24 mouse cellular contexts compared by ENCODE assay signal in genomic region chr15:27676211-27676610, GRCm38 (mm10). TPM values are rescaled to one million over a fixed set of nuclear protein-coding genes. Genes with fewer than 3 reads are reported as not detected.
A peak's percentile ranks its signal among the peaks of the same experiment; 100 is the strongest.
DNase-seq lines count a peak whose midpoint lies in the region; ATAC-seq and TF ChIP-seq lines count a peak whose summit lies in the region.
"Had no signal": no experiment of that assay in that cellular context is flagged by ENCODE, and none has a peak within 500 bp of the region (broad histone marks: within the 10 kb centered on the region; RNA-seq: fewer than 3 reads in every experiment).

No protein-coding gene starts in this region.

- DNase-seq in embryonic facial prominence, embryonic 10.5 days (ENCODE audit: low spot score) = no peak
- no peak for DNase-seq in hindbrain, embryonic 11.5 days (ENCODE audit: low spot score)
- no peak for DNase-seq in midbrain, postnatal 0 days (ENCODE audit: low spot score)
- DNase-seq: adrenal gland, postnatal 36 days; cerebellum, adult 11-12 months; cerebellum, postnatal 10 days; heart, postnatal 10 days; kidney, postnatal 36 days; lung, adult 2 months; right cerebral cortex, adult 18-20 months; right cerebral cortex, postnatal 4 days; thymus, adult 18-20 months had no signal

- no peak for ATAC-seq in embryonic facial prominence, embryonic 13.5 days (ENCODE audit: insufficient number of reproducible peaks, insufficient read depth, low FRiP score, low TSS enrichment, low read depth)
- no peak for ATAC-seq in hindbrain, embryonic 13.5 days (ENCODE audit: low FRiP score)
- ATAC-seq in hindbrain, embryonic 11.5 days (ENCODE audit: low FRiP score) = no peak
- ATAC-seq in midbrain, embryonic 13.5 days = no peak
- no peak for ATAC-seq in midbrain, postnatal 0 days (ENCODE audit: low FRiP score)
- ATAC-seq in erythroblast, adult 5-6 weeks (replicated peaks; ENCODE audit: low FRiP score, poor library complexity, severe bottlenecking) = no peak
- ATAC-seq: intestine, postnatal 0 days; liver, embryonic 12.5 days had no signal

- H3K4me2 ChIP-seq in embryonic facial prominence, embryonic 13.5 days = no peak overlapping the region
- no peak overlapping the region for H3K4me2 ChIP-seq in hindbrain, embryonic 13.5 days
- H3K4me2 ChIP-seq in hindbrain, embryonic 11.5 days (replicated peaks; ENCODE audit: low read depth, low read length) = no peak overlapping the region
- no peak overlapping the region for H3K4me2 ChIP-seq in midbrain, embryonic 13.5 days (replicated peaks)
- H3K4me2 ChIP-seq in midbrain, postnatal 0 days (ENCODE audit: low read depth, low read length, poor library complexity, severe bottlenecking) = no peak overlapping the region
- H3K4me2 ChIP-seq: heart, embryonic 12.5 days; limb, embryonic 13.5 days; liver, embryonic 12.5 days; neural tube, embryonic 13.5 days had no signal

- H3K79me2 ChIP-seq in macrophage (ENCODE audit: inconsistent target) = peaks cover 100% of the 10 kb centered on the region

- H3K36me3 ChIP-seq in embryonic facial prominence, embryonic 13.5 days = no peaks in the 10 kb centered on the region
- no peaks in the 10 kb centered on the region for H3K36me3 ChIP-seq in embryonic facial prominence, embryonic 10.5 days (replicated peaks)
- H3K36me3 ChIP-seq in hindbrain, embryonic 13.5 days = no peaks in the 10 kb centered on the region
- no peaks in the 10 kb centered on the region for H3K36me3 ChIP-seq in hindbrain, embryonic 11.5 days (ENCODE audit: control insufficient read depth, insufficient read depth, low read length)
- no peaks in the 10 kb centered on the region for H3K36me3 ChIP-seq in midbrain, embryonic 13.5 days
- no peaks in the 10 kb centered on the region for H3K36me3 ChIP-seq in midbrain, postnatal 0 days (ENCODE audit: insufficient read depth, low read length)
- no peaks in the 10 kb centered on the region; the same call in 1 of the 2 replicates for H3K36me3 ChIP-seq in macrophage (ENCODE audit: inconsistent target)
- H3K36me3 ChIP-seq: heart, embryonic 12.5 days; hindbrain, embryonic 10.5 days; limb, embryonic 13.5 days; liver, embryonic 12.5 days; neural tube, embryonic 13.5 days had no signal

- 0 out of 2 replicates have a peak overlapping the region, but pooled peaks have one; percentile 11 for H3K9ac ChIP-seq in embryonic facial prominence, embryonic 13.5 days
- H3K9ac ChIP-seq in hindbrain, embryonic 13.5 days = no peak overlapping the region
- H3K9ac ChIP-seq in hindbrain, embryonic 11.5 days (ENCODE audit: low read depth, low read length) = no peak overlapping the region
- H3K9ac ChIP-seq in midbrain, embryonic 13.5 days (replicated peaks) = 0 out of 2 replicates have a peak overlapping the region, but pooled peaks have one; percentile 32
- no peak overlapping the region for H3K9ac ChIP-seq in midbrain, postnatal 0 days (replicated peaks; ENCODE audit: low read length, poor library complexity, severe bottlenecking)
- H3K9ac ChIP-seq: heart, embryonic 12.5 days; limb, embryonic 13.5 days; liver, embryonic 12.5 days; neural tube, embryonic 13.5 days had no signal

- H3K27ac ChIP-seq in embryonic facial prominence, embryonic 13.5 days = no peak overlapping the region
- no peak overlapping the region for H3K27ac ChIP-seq in embryonic facial prominence, embryonic 10.5 days (replicated peaks)
- 0 out of 2 replicates have a peak overlapping the region, but pooled peaks have one; percentile 20 for H3K27ac ChIP-seq in hindbrain, embryonic 13.5 days
- no peak overlapping the region for H3K27ac ChIP-seq in hindbrain, embryonic 11.5 days (ENCODE audit: low read depth, low read length)
- H3K27ac ChIP-seq in midbrain, embryonic 13.5 days = no peak overlapping the region
- no peak overlapping the region for H3K27ac ChIP-seq in midbrain, postnatal 0 days (ENCODE audit: low read depth, low read length)
- peak overlapping the region; percentile 57 for H3K27ac ChIP-seq in macrophage
- H3K27ac ChIP-seq: hindbrain, embryonic 10.5 days; limb, embryonic 13.5 days; liver, embryonic 12.5 days; neural tube, embryonic 13.5 days had no signal

- no peak overlapping the region for H3K4me3 ChIP-seq in embryonic facial prominence, embryonic 13.5 days
- no peak overlapping the region for H3K4me3 ChIP-seq in embryonic facial prominence, embryonic 10.5 days
- H3K4me3 ChIP-seq in hindbrain, embryonic 13.5 days = no peak overlapping the region
- H3K4me3 ChIP-seq in hindbrain, embryonic 11.5 days (ENCODE audit: low read depth, low read length) = no peak overlapping the region
- no peak overlapping the region for H3K4me3 ChIP-seq in midbrain, embryonic 13.5 days (replicated peaks)
- H3K4me3 ChIP-seq in midbrain, postnatal 0 days (ENCODE audit: low read depth, low read length) = no peak overlapping the region
- no peak overlapping the region for H3K4me3 ChIP-seq in macrophage (ENCODE audit: inconsistent target)
- H3K4me3 ChIP-seq: erythroblast, embryonic 14.5 days; heart, embryonic 12.5 days; hindbrain, embryonic 10.5 days; limb, embryonic 13.5 days; liver, embryonic 12.5 days; neural tube, embryonic 13.5 days had no signal

- H3K27me3 ChIP-seq in embryonic facial prominence, embryonic 13.5 days = no peaks in the 10 kb centered on the region
- H3K27me3 ChIP-seq in embryonic facial prominence, embryonic 10.5 days (replicated peaks; ENCODE audit: low read depth, poor library complexity, severe bottlenecking) = peaks cover 26% of the 10 kb centered on the region
- peaks cover 6% of the 10 kb centered on the region; the same call in 1 of the 2 replicates for H3K27me3 ChIP-seq in hindbrain, embryonic 13.5 days
- H3K27me3 ChIP-seq in hindbrain, embryonic 11.5 days (ENCODE audit: control insufficient read depth, insufficient read depth, low read length) = no peaks in the 10 kb centered on the region
- peaks cover 15% of the 10 kb centered on the region; the same call in 1 of the 2 replicates for H3K27me3 ChIP-seq in midbrain, embryonic 13.5 days
- no peaks in the 10 kb centered on the region for H3K27me3 ChIP-seq in midbrain, postnatal 0 days (ENCODE audit: insufficient read depth, low read length)

- peaks cover 18% of the 10 kb centered on the region for H3K4me1 ChIP-seq in embryonic facial prominence, embryonic 13.5 days
- peaks cover 31% of the 10 kb centered on the region for H3K4me1 ChIP-seq in embryonic facial prominence, embryonic 10.5 days
- peaks cover 20% of the 10 kb centered on the region for H3K4me1 ChIP-seq in hindbrain, embryonic 13.5 days (replicated peaks)
- H3K4me1 ChIP-seq in hindbrain, embryonic 11.5 days (replicated peaks; ENCODE audit: control insufficient read depth, insufficient read depth, low read length) = no peaks in the 10 kb centered on the region
- peaks cover 24% of the 10 kb centered on the region for H3K4me1 ChIP-seq in midbrain, embryonic 13.5 days (replicated peaks)
- H3K4me1 ChIP-seq in midbrain, postnatal 0 days (ENCODE audit: insufficient read depth, low read length) = peaks cover 4% of the 10 kb centered on the region; the same call in 1 of the 2 replicates

- no peak for TF ChIP-seq CTCF in midbrain, postnatal 0 days (IDR thresholded peaks at IDR 0.05)

- 55% methylated on average over 9 of the region's 9 CpGs for WGBS in embryonic facial prominence, embryonic 13.5 days
- 52% methylated on average over 9 of the region's 9 CpGs for WGBS in embryonic facial prominence, embryonic 10.5 days
- 60% methylated on average over 9 of the region's 9 CpGs for WGBS in hindbrain, embryonic 13.5 days
- 69% methylated on average over 9 of the region's 9 CpGs for WGBS in hindbrain, embryonic 11.5 days
- WGBS in midbrain, embryonic 13.5 days = 45% methylated on average over 9 of the region's 9 CpGs
- WGBS in midbrain, postnatal 0 days = 39% methylated on average over 9 of the region's 9 CpGs
- WGBS in macrophage (ENCODE audit: missing documents) = 56% methylated on average over 9 of the region's 9 CpGs

- H3K9me3 ChIP-seq in embryonic facial prominence, embryonic 13.5 days = no peaks in the 10 kb centered on the region
- no peaks in the 10 kb centered on the region for H3K9me3 ChIP-seq in embryonic facial prominence, embryonic 10.5 days
- H3K9me3 ChIP-seq in hindbrain, embryonic 13.5 days = no peaks in the 10 kb centered on the region
- no peaks in the 10 kb centered on the region for H3K9me3 ChIP-seq in hindbrain, embryonic 11.5 days (ENCODE audit: control insufficient read depth, low read length)
- no peaks in the 10 kb centered on the region for H3K9me3 ChIP-seq in midbrain, embryonic 13.5 days
- no peaks in the 10 kb centered on the region for H3K9me3 ChIP-seq in midbrain, postnatal 0 days (ENCODE audit: low read length)
- H3K9me3 ChIP-seq: heart, embryonic 12.5 days; hindbrain, embryonic 10.5 days; limb, embryonic 13.5 days; liver, embryonic 12.5 days; neural tube, embryonic 13.5 days had no signal

RNA-seq across cellular contexts. Expression of gene Otulinl, which starts 5.2 kb away (rescaled TPM):
- 19.8 and 27.0 TPM in 2 replicates for polyA plus RNA-seq in embryonic facial prominence, embryonic 13.5 days (2015; fragmentation: Nextera tagmentation; extraction: Ambion mirVana)
- polyA plus RNA-seq in embryonic facial prominence, embryonic 10.5 days (2016; fragmentation: Nextera tagmentation; extraction: Ambion mirVana) = 6.8 and 7.9 TPM in 2 replicates
- polyA plus RNA-seq in hindbrain, embryonic 13.5 days (2015; fragmentation: Nextera tagmentation; extraction: Ambion mirVana) = 10.3 and 14.3 TPM in 2 replicates
- polyA plus RNA-seq in hindbrain, embryonic 11.5 days (2014; fragmentation: Nextera tagmentation; extraction: Ambion mirVana) = 6.9 and 9.7 TPM in 2 replicates
- 6.5 and 8.2 TPM in 2 replicates for polyA plus RNA-seq in midbrain, embryonic 13.5 days (2015; fragmentation: Nextera tagmentation; extraction: Ambion mirVana)
- total RNA-seq in midbrain, postnatal 0 days (2014; rRNA removed) = 6.2 and 6.4 TPM in 2 replicates
- polyA plus RNA-seq in midbrain, postnatal 0 days (2015; fragmentation: Nextera tagmentation; extraction: Ambion mirVana) = 13.0 and 14.9 TPM in 2 replicates
- 100 to 1,000 TPM in 8 of 26 experiments, 10 to 100 TPM in 18; 19.8 to 170 (median 74.5) TPM for total RNA-seq in macrophage (2018; cell fraction: chromatin; rRNA removed)
- total RNA-seq in macrophage (2018; cell fraction: cytosol; rRNA removed) = 100 to 1,000 TPM in 9 of 26 experiments, 10 to 100 TPM in 17; 38.0 to 139 (median 90.4) TPM
- total RNA-seq in macrophage (2018; cell fraction: nucleus; rRNA removed) = 100 to 1,000 TPM in 12 of 26 experiments, 10 to 100 TPM in 14; 31.4 to 206 (median 98.5) TPM
- polyA plus RNA-seq in macrophage (2018) = 61.1 to 168 TPM (median 87.5 TPM) in 3 replicates
- total RNA-seq in erythroblast, adult 5-6 weeks (2015; ENCODE audit: low replicate concordance) = 9.2 and 13.4 TPM in 2 replicates
- 3.7 and 7.5 TPM in 2 replicates for total RNA-seq in erythroblast, adult 5-6 weeks (2017; ENCODE audit: low replicate concordance)

RNA-seq across cellular contexts. Expression of gene Otulin, which starts 45.7 kb away (rescaled TPM):
- polyA plus RNA-seq in embryonic facial prominence, embryonic 13.5 days (2015; fragmentation: Nextera tagmentation; extraction: Ambion mirVana) = 29.1 and 30.7 TPM in 2 replicates
- 26.4 and 27.7 TPM in 2 replicates for polyA plus RNA-seq in embryonic facial prominence, embryonic 10.5 days (2016; fragmentation: Nextera tagmentation; extraction: Ambion mirVana)
- polyA plus RNA-seq in hindbrain, embryonic 13.5 days (2015; fragmentation: Nextera tagmentation; extraction: Ambion mirVana) = 23.1 and 24.1 TPM in 2 replicates
- 31.8 and 32.0 TPM in 2 replicates for polyA plus RNA-seq in hindbrain, embryonic 11.5 days (2014; fragmentation: Nextera tagmentation; extraction: Ambion mirVana)
- 20.4 and 24.3 TPM in 2 replicates for polyA plus RNA-seq in midbrain, embryonic 13.5 days (2015; fragmentation: Nextera tagmentation; extraction: Ambion mirVana)
- 17.8 and 24.7 TPM in 2 replicates for total RNA-seq in midbrain, postnatal 0 days (2014; rRNA removed)
- polyA plus RNA-seq in midbrain, postnatal 0 days (2015; fragmentation: Nextera tagmentation; extraction: Ambion mirVana) = 19.6 and 23.9 TPM in 2 replicates
- 100 to 1,000 TPM in 2 of 26 experiments, 10 to 100 TPM in 24; 33.5 to 108 (median 60.6) TPM for total RNA-seq in macrophage (2018; cell fraction: chromatin; rRNA removed)
- total RNA-seq in macrophage (2018; cell fraction: cytosol; rRNA removed) = 10 to 100 TPM; 41.1 to 67.8 (median 52.0) TPM
- total RNA-seq in macrophage (2018; cell fraction: nucleus; rRNA removed) = 100 to 1,000 TPM in 3 of 26 experiments, 10 to 100 TPM in 23; 40.5 to 114 (median 67.3) TPM
- polyA plus RNA-seq in macrophage (2018) = 43.1 to 52.3 TPM (median 48.8 TPM) in 3 replicates
- 18.4 and 52.8 TPM in 2 replicates for total RNA-seq in erythroblast, adult 5-6 weeks (2015; ENCODE audit: low replicate concordance)
- total RNA-seq in erythroblast, adult 5-6 weeks (2017; ENCODE audit: low replicate concordance) = 11.2 and 11.8 TPM in 2 replicates

Comparison
In these comparisons a context has a peak if more than half of its experiments do, and no peak if none do; other contexts are left out.
1. H3K27ac ChIP-seq: peak in hindbrain, embryonic 13.5 days (single experiment) and macrophage (single experiment); none in embryonic facial prominence, embryonic 13.5 days (single experiment), embryonic facial prominence, embryonic 10.5 days (single experiment), hindbrain, embryonic 11.5 days (single experiment), midbrain, embryonic 13.5 days (single experiment) and midbrain, postnatal 0 days (single experiment).
2. H3K9ac ChIP-seq: peak in embryonic facial prominence, embryonic 13.5 days (single experiment) and midbrain, embryonic 13.5 days (single experiment); none in hindbrain, embryonic 13.5 days (single experiment), hindbrain, embryonic 11.5 days (single experiment) and midbrain, postnatal 0 days (single experiment).